Mouse (Mus musculus) heart, adult 2 months (tissue): ENCODE measurements around the gene Zmiz1. TPM values are rescaled to one million over a fixed set of nuclear protein-coding genes. Genes with fewer than 3 reads are reported as not detected.

Source experiments
- DNase-seq, 2 experiments: peaks; one replicate each; pipeline ENCODE4 v3.0.0; 2021
- H3K27ac ChIP-seq: fragments of 200-600 bp; 2 replicates; pipeline ENCODE4 v1.8.1; 2022
- H3K27me3 ChIP-seq: fragments of 200-500 bp; 2 replicates; pipeline ENCODE4 v1.6.1; 2012; ENCODE audit warnings: mild to moderate bottlenecking, low read length, inconsistent platforms, mixed read lengths; ENCODE audit not compliant: control insufficient read depth, insufficient read depth
- H3K36me3 ChIP-seq: fragments of 200-500 bp; 2 replicates; pipeline ENCODE4 v1.6.1; 2012; ENCODE audit warnings: low read length, inconsistent platforms; ENCODE audit not compliant: control insufficient read depth, insufficient read depth
- H3K4me1 ChIP-seq: fragments of 200-500 bp; 2 replicates; pipeline ENCODE4 v1.6.1; 2011; ENCODE audit warnings: low read length; ENCODE audit not compliant: control insufficient read depth, insufficient read depth
- H3K4me3 ChIP-seq: fragments of 200-600 bp; 2 replicates; pipeline ENCODE4 v1.8.1; 2022
- H3K79me2 ChIP-seq: fragments of 200-500 bp; replicated peaks from 2 replicates; pipeline ENCODE4 v1.6.1; 2012; ENCODE audit warnings: mild to moderate bottlenecking, inconsistent platforms, low read length, moderate library complexity, mixed read lengths; ENCODE audit not compliant: control insufficient read depth, insufficient read depth
- H3K9ac ChIP-seq: fragments of 200-500 bp; 2 replicates; pipeline ENCODE4 v1.6.1; 2012; ENCODE audit warnings: low read depth, mild to moderate bottlenecking, control low read depth, inconsistent platforms, low read length, mixed read lengths
- CTCF ChIP-seq: fragments of 200-600 bp; IDR thresholded peaks from 2 replicates; pipeline ENCODE4 v1.8.1; 2022; ENCODE audit warnings: antibody characterized with exemption, mild to moderate bottlenecking, moderate library complexity
- EP300 ChIP-seq: fragments of 200-500 bp; IDR thresholded peaks from 2 replicates; pipeline ENCODE4 v1.6.1; 2011; ENCODE audit warnings: low read depth, low read length, control low read depth; ENCODE audit not compliant: insufficient read depth
- POLR2A ChIP-seq: fragments of 200-500 bp; IDR thresholded peaks from 2 replicates; pipeline ENCODE4 v1.6.1; 2011; ENCODE audit warnings: mild to moderate bottlenecking, low read depth, low read length, control low read depth; ENCODE audit not compliant: insufficient read depth
- WGBS: fragments of 180-500 bp; shearing (Covaris S2); methylation state at CpG from one replicate; pipeline ENCODE4 v1.1.7; 2018; 5-methylcytosine and 5-hydroxymethylcytosine counted together
- intact Hi-C: fragments of 180-260 bp; cut with DNase I; formaldehyde crosslinking; loops from one replicate; pipeline ENCODE4 v1.15.1; 2025
- long read RNA-seq: library from polyadenylated mRNA; stranded (forward); transcript quantifications from one replicate; pipeline ENCODE4 v2.0.0, GENCODE M21; 2021
- polyA plus RNA-seq: library from polyadenylated mRNA; depleted of rRNA; stranded (reverse); fragments of >200 nt; gene quantifications from 2 replicates; pipeline ENCODE4 v1.2.3, GENCODE M21; 2012; rRNA removed
- total RNA-seq, 2 experiments: library from RNA; stranded (reverse); gene quantifications; 2 replicates each; pipeline ENCODE4 v1.2.3; 2021

Zmiz1 gene
- total RNA-seq (10 to 100 TPM; 40.7 to 42.0 TPM), polyA plus RNA-seq (21.8 and 27.1 TPM in 2 replicates)
- long read RNA-seq, partial matches to known transcripts: 8 of 14 reads
- long read RNA-seq, other reads (novel, unspliced or antisense): 6 of 14 reads

- peaks cover 10% of the 10 kb centered on the region for H3K4me1 ChIP-seq
- no peaks in the 10 kb centered on the region; the same call in 1 of the 2 replicates for H3K79me2 ChIP-seq
- H3K27ac ChIP-seq: peak within 1 kb of the TSS; percentile 97
- no peaks in the 10 kb centered on the region for H3K36me3 ChIP-seq
- intact Hi-C loops: loop anchor here (2.0 to 5.0 kb wide), 4 partner anchors 64 to 957 kb away; no protein-coding TSS in a partner anchor
- H3K27me3 ChIP-seq: no peaks in the 10 kb centered on the region
- H3K9ac ChIP-seq: peak within 1 kb of the TSS; percentile 89
- TF ChIP-seq CTCF (no peak), EP300 (0 out of 2 replicates have a peak, but pooled peaks have one; percentile 44), POLR2A (peak; percentile 80)
- peak; percentile 93 to 96 for DNase-seq
- under 1% methylated on average over 42 of the region's 42 CpGs for WGBS
- H3K4me3 ChIP-seq: peak within 1 kb of the TSS; percentile 88
These were observed at the start of gene Zmiz1 for GRCm38 (mm10) chr14:25459016-25459393. Zmiz1 (plus strand) TSS chr14:25459185.

DNA sequence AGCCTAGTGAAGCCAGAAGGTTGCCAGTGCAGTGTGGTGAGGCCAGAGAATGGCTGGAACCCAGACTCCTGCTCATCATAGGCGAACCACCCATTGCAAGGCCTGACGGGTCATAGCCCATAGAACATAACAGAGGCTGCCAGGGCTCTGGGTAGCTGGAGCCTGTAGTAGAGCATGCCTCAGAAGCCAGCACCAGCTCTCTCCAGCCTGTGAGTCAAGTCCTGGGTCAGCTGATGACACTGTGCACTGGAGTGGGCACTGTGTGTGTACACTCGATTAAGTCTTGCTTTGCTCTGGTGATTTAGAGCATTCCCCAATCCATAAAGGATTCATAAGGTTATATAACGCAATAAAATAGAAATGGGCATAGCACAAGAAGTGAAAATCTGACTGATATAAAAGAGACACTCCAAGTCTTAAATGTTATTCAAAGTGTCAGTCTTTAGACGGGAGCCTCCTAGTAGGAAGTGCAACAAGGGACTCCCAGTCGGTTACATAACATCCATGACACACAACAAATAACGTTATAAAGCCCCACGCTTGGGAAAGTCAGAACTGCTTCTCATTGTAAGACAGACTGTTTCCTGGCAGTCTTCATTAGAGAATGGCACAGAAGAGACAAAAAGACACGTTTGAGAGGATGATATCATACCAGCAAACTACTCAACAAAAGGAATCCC, 47.0 kb upstream of the Zmiz1 start:
- DNase-seq: no peak
- Histone ChIP-seq H3K79me2 (no peaks in the 10 kb centered on the region), H3K27me3 (no peaks in the 10 kb centered on the region), H3K4me3 (no peak overlapping the region), H3K4me1 (peaks cover 7% of the 10 kb centered on the region), H3K9ac (no peak overlapping the region), H3K27ac (no peak overlapping the region), H3K36me3 (no peaks in the 10 kb centered on the region)
- 66% methylated on average over 9 of the region's 9 CpGs for WGBS
- intact Hi-C loops: no loop called here
- TF ChIP-seq EP300: no peak
- no peak for TF ChIP-seq POLR2A
- no peak for TF ChIP-seq CTCF

- no peak overlapping the region for H3K9ac ChIP-seq
- H3K4me3 ChIP-seq: no peak overlapping the region
- no peak overlapping the region for H3K27ac ChIP-seq
- 96% methylated on average over 10 of the region's 10 CpGs for WGBS
- H3K27me3 ChIP-seq: no peaks in the 10 kb centered on the region
- peaks cover 4% of the 10 kb centered on the region; the same call in 1 of the 2 replicates for H3K4me1 ChIP-seq
- intact Hi-C loops: no loop called here
- no peaks in the 10 kb centered on the region for H3K79me2 ChIP-seq
- no peak for DNase-seq
- H3K36me3 ChIP-seq: no peaks in the 10 kb centered on the region
- no peak for TF ChIP-seq EP300
These were observed 46.2 kb upstream of the Zmiz1 start for GRCm38 (mm10) chr14:25412811-25413210.

DNA sequence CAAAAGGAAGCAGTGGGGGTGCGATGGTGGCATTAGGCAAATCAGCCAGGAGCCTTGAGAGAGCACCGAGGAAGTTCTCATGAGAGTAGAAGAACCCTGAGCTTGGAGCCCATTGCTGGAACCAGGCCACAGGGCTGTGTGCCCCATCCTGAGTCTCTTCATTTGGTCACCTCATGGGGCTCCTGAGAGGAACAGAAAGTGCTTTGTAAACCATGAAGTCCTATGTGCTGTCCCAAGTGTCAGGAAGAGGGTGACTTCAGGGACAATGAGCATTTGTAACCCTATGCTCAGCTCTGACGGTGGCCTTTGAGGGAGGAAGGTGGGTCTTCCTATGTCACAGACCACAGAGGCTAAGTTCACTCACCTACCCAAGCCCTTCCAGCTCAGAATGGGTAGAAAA, 45.5 kb upstream of the Zmiz1 start:
- WGBS: 63% methylated on average over 3 of the region's 3 CpGs
- Histone ChIP-seq H3K27ac (no peak overlapping the region), H3K9ac (no peak overlapping the region), H3K4me3 (no peak overlapping the region), H3K79me2 (no peaks in the 10 kb centered on the region), H3K27me3 (no peaks in the 10 kb centered on the region), H3K36me3 (no peaks in the 10 kb centered on the region), H3K4me1 (peaks cover 4% of the 10 kb centered on the region; the same call in 1 of the 2 replicates)
- intact Hi-C loops: no loop called here
- DNase-seq: no peak
- TF ChIP-seq POLR2A: no peak
- TF ChIP-seq CTCF: no peak
- TF ChIP-seq EP300: no peak

DNA sequence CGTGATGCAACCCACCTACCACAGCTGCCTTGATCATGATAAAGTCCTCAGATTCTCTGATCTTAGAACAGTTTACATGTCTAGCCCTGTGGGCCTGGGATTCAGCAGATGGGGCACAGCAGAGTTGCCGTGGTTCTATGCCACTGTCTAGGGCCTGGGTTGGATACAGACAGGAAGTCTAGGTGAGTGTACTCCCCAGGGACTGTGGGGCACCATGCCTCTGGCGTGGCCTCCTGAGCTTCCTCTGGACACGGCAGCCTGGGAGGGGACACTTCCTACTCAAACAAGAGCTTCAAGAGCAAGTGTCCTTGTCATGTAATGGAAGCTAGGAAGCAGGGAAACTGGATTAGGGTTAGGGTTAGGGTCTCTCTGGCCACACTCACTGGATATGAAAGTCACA, 44.9 kb upstream of the Zmiz1 start:
- H3K27me3 ChIP-seq: no peaks in the 10 kb centered on the region
- H3K36me3 ChIP-seq: no peaks in the 10 kb centered on the region
- WGBS: 52% methylated on average over 4 of the region's 4 CpGs
- H3K27ac ChIP-seq: no peak overlapping the region
- no peaks in the 10 kb centered on the region for H3K79me2 ChIP-seq
- intact Hi-C loops: no loop called here
- peaks cover 5% of the 10 kb centered on the region; the same call in 1 of the 2 replicates for H3K4me1 ChIP-seq
- no peak for DNase-seq
- H3K9ac ChIP-seq: no peak overlapping the region
- TF ChIP-seq POLR2A (no peak), CTCF (no peak), EP300 (no peak)
- H3K4me3 ChIP-seq: no peak overlapping the region

GRCm38 (mm10) chr14:25420001-25420690, 38.8 kb upstream of the Zmiz1 start:
- TF ChIP-seq EP300 (no peak), CTCF (no peak), POLR2A (no peak)
- Histone ChIP-seq H3K4me1 (peaks cover 6% of the 10 kb centered on the region), H3K79me2 (no peaks in the 10 kb centered on the region), H3K4me3 (no peak overlapping the region), H3K27ac (no peak overlapping the region), H3K36me3 (no peaks in the 10 kb centered on the region), H3K27me3 (no peaks in the 10 kb centered on the region), H3K9ac (no peak overlapping the region)
- intact Hi-C loops: no loop called here
- DNase-seq: no peak
- WGBS: 84% methylated on average over 7 of the region's 7 CpGs
